Mouse (Mus musculus) erythroblast, embryonic 14.5 days (primary cell): ENCODE data around the gene Zfp239.

ENCODE experiments used
- GATA1 ChIP-seq: IDR thresholded peaks from 2 replicates; pipeline ENCODE4 v1.6.1; 2012; ENCODE audit warnings: low read length, inconsistent platforms, mixed read lengths
- TAL1 ChIP-seq: IDR thresholded peaks from 3 replicates; pipeline ENCODE4 v1.6.1; 2012; ENCODE audit warnings: low read length, inconsistent platforms, mixed read lengths

DNA sequence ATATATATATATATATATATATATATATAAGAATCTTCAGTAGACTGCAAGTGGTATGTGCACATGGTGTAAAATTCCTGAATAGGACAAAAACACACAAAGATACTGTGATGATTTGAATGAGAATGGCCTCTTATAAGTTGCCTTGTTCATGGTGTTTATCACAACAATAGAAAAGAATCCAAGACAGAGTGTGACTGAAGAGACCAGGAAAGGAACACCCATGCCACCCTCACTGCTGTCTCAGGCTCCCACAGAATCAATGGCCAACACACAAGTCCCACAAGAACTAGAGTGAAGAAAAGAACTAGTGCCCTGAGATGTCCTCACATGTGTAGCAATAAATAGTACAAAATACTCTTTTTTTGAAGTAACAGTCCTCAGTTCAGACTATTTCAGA is 47.2 kb upstream of the Zfp239 start:
- TF ChIP-seq GATA1 = no peak
- no peak for TF ChIP-seq TAL1
